Mouse (Mus musculus) ES-Bruce4 (cell line): ENCODE data around the gene Fis1.

Source experiments
- CTCF ChIP-seq: IDR thresholded peaks from one replicate; pipeline ENCODE4 v1.8.1; 2011; ENCODE audit warnings: low read depth, low read length
- EP300 ChIP-seq: IDR thresholded peaks from 2 replicates; pipeline ENCODE4 v1.6.1; 2011; ENCODE audit warnings: low read depth, low read length; ENCODE audit not compliant: insufficient read depth
- POLR2A ChIP-seq: IDR thresholded peaks from one replicate; pipeline ENCODE4 v1.8.1; 2011; ENCODE audit warnings: low read length; ENCODE audit not compliant: insufficient read depth

DNA sequence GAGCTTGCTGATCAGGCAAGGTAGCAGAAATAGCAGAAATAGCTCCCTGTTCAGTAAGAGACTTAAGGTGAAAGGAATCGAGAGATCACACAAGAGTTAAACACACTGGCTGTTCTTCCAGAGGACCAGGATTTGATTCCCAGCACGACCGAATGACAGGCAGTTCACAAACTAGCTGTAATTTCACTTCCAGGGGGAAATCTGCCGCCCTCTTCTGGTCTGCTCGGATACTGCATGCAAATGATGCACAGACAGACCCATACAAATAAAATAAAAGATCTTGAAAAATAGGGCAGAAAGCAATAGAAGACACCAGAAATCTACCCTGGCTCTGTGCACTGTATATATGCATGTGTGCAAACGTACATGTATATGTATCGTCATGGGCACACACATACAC is 47.4 kb upstream of the Fis1 start:
- TF ChIP-seq CTCF = peak; percentile 45
- no peak for TF ChIP-seq EP300
- no peak for TF ChIP-seq POLR2A
